Mouse (Mus musculus) kidney, adult 2 months (tissue): Measurements from ENCODE around the gene Xylt2.

ENCODE experiments used
- CTCF ChIP-seq: fragments of 200-500 bp; conservative IDR thresholded peaks from 2 replicates; pipeline ENCODE4 v1.5.1; 2011; ENCODE audit warnings: low read depth, mild to moderate bottlenecking, control low read depth, low read length, moderate library complexity, mixed read lengths; ENCODE audit not compliant: insufficient read depth, insufficient read length
- POLR2A ChIP-seq: fragments of 200-500 bp; IDR thresholded peaks from one replicate; pipeline ENCODE4 v1.6.1; 2011; ENCODE audit warnings: low read depth, low read length, control low read depth

DNA sequence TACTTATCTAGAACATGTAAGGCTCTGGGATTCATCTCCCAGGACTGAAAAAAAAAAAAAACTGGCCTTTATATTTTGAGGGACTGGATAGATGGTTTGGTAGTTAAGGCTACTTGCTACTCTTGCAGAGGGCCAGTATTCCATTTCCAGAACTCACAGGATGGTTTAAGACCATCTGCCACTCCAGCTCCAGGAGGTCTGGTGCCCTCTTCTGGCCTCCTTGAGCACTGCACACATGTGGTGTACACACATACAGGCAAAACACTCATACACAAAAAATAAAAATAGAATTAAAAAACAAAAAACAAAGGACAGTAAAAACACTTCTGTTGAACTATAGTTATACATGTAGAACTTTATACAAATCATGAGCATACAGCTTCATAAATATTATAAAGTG, 3.3 kb upstream of the Xylt2 start:
- TF ChIP-seq CTCF (0 out of 2 replicates have a peak, but pooled peaks have one; percentile 19), POLR2A (no peak)
